Mouse (Mus musculus) bone marrow macrophage, adult 2 months (primary cell): ENCODE results near the gene L3mbtl1. TPM values are rescaled to one million over a fixed set of nuclear protein-coding genes. Genes with fewer than 3 reads are reported as not detected.
"Not testable (repeated sequence)": the region's sequence is repeated elsewhere in the genome, so short reads cannot be mapped to it uniquely, and the experiment has no call there.

ENCODE experiments used
- H3K27ac ChIP-seq: 2 replicates; pipeline ENCODE4 v1.5.1; 2012; ENCODE audit warnings: low read depth, low read length; ENCODE audit not compliant: insufficient read depth
- H3K4me1 ChIP-seq: 2 replicates; pipeline ENCODE4 v1.6.1; 2012; ENCODE audit warnings: low read length; ENCODE audit not compliant: control insufficient read depth, insufficient read depth
- H3K4me3 ChIP-seq: 2 replicates; pipeline ENCODE4 v1.5.1; 2012; ENCODE audit warnings: mild to moderate bottlenecking, low read length, moderate library complexity; ENCODE audit not compliant: insufficient read depth
- CTCF ChIP-seq: IDR thresholded peaks from 2 replicates; pipeline ENCODE4 v1.5.1; 2012; ENCODE audit warnings: low read depth, mild to moderate bottlenecking, low read length, moderate library complexity
- POLR2A ChIP-seq: IDR thresholded peaks from 2 replicates; pipeline ENCODE4 v1.6.1; 2012; ENCODE audit warnings: mild to moderate bottlenecking, low read depth, low read length, borderline replicate concordance
- polyA plus RNA-seq: library from polyadenylated mRNA; stranded (reverse); fragments of >200 nt; gene quantifications from 2 replicates; pipeline ENCODE4 v1.2.4, GENCODE M21; 2012; ENCODE audit not compliant: missing spikeins, insufficient read depth, insufficient read length

Gene L3mbtl1
- not detected in 2 replicates for polyA plus RNA-seq

GRCm38 (mm10) chr2:162943148-162943846 lies at the start of gene L3mbtl1:
Gene L3mbtl1, plus strand, starts transcription at chr2:162943472.
- Histone ChIP-seq H3K4me3 (peak within 1 kb of the TSS; percentile 66), H3K27ac (no peak within 1 kb of the TSS), H3K4me1 (peaks cover 11% of the 10 kb centered on the region)
- TF ChIP-seq POLR2A (no peak), CTCF (no peak)

GRCm38 (mm10) chr2:162899256-162899655 lies 44.0 kb upstream of the L3mbtl1 start:
- H3K27ac ChIP-seq, H3K4me1 ChIP-seq, H3K4me3 ChIP-seq: not testable (repeated sequence)

GRCm38 (mm10) chr2:162899880-162900589 lies 43.2 kb upstream of the L3mbtl1 start:
- Histone ChIP-seq H3K27ac (no peak overlapping the region), H3K4me1 (no peaks in the 10 kb centered on the region), H3K4me3 (no peak overlapping the region)
- TF ChIP-seq CTCF (no peak), POLR2A (no peak)

DNA sequence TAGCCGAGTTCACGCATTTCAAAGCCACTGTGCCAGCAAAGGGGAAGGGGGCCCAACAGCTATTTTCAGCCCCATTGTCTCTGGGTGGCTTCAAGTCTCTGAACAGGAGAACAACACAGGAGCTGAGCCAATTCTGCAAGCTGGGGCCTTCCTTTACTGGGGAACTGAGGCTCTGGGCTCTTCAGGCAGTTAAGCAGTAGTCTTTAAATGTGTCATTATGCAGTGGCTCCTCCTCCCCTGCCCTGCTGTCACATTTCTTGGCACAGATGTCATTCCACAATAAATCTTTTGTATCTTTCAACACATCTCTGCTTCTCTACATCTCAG lies 42.7 kb upstream of the L3mbtl1 start:
- Histone ChIP-seq H3K4me3 (no peak overlapping the region), H3K27ac (no peak overlapping the region), H3K4me1 (no peaks in the 10 kb centered on the region)
- no peak for TF ChIP-seq POLR2A
- no peak for TF ChIP-seq CTCF

DNA sequence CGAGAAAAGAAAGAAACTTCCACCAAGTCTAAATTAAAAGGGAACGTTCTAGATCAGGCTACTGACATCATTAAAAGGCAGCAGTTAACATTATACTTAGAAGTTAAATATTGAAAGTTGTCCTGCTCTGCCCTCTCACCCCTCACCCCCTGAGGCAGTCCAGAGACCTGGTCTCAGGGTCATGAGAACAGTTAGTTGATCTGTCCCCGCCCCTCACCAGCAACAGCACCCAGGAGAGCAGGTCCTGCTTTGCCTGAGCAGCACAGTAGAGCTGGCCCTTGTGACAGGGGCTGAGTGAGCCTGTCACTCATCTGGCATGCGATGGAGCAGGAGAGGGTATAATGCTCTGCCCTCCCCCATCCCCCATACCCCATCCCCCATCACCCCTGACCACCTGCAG lies 37.4 kb upstream of the L3mbtl1 start:
- H3K4me3 ChIP-seq, result no peak overlapping the region
- no peak for TF ChIP-seq POLR2A
- TF ChIP-seq CTCF, result no peak
- H3K27ac ChIP-seq, result no peak overlapping the region
- no peaks in the 10 kb centered on the region for H3K4me1 ChIP-seq

GRCm38 (mm10) chr2:162908052-162908491 lies 35.2 kb upstream of the L3mbtl1 start:
- Histone ChIP-seq H3K27ac (no peak overlapping the region), H3K4me1 (no peaks in the 10 kb centered on the region), H3K4me3 (no peak overlapping the region)
- TF ChIP-seq POLR2A (no peak), CTCF (no peak)

- no peak overlapping the region for H3K27ac ChIP-seq
Measured at GRCm38 (mm10) chr2:162914040-162914439, 29.2 kb upstream of the L3mbtl1 start.

DNA sequence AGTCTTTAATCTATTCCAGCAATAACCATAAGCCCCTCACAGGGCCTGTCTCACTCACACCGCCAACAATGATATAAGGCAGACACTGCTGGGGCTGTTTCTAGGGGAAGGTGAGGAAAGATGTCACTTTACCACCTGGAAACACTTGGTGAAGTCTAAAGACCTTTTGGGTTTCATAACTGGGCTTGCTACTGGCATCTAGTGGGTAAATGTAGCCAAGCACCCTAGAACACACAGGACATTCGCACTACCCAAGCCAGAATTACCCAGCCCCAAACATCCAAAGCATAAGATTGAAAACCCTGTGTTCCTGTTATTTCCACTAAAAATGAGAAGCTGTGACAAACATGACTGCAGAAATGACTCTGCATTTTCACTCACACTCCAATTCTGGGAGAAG lies 28.8 kb upstream of the L3mbtl1 start:
- H3K27ac ChIP-seq, result no peak overlapping the region
- H3K4me1 ChIP-seq, result no peaks in the 10 kb centered on the region
- H3K4me3 ChIP-seq, result no peak overlapping the region
- TF ChIP-seq POLR2A (no peak), CTCF (no peak)

More at GRCm38 (mm10) chr2:162914040-162914439, 29.2 kb upstream of the L3mbtl1 start:
- H3K4me1 ChIP-seq, result no peaks in the 10 kb centered on the region
- H3K4me3 ChIP-seq, result no peak overlapping the region
- TF ChIP-seq POLR2A (no peak), CTCF (no peak)

- H3K27ac ChIP-seq, result no peak overlapping the region
- TF ChIP-seq POLR2A (no peak), CTCF (no peak)
- no peak overlapping the region for H3K4me3 ChIP-seq
- H3K4me1 ChIP-seq, result no peaks in the 10 kb centered on the region
Measured at GRCm38 (mm10) chr2:162919926-162920325, 23.3 kb upstream of the L3mbtl1 start.

- H3K27ac ChIP-seq, result no peak overlapping the region
- H3K4me3 ChIP-seq, result no peak overlapping the region
- no peaks in the 10 kb centered on the region for H3K4me1 ChIP-seq
- TF ChIP-seq POLR2A (no peak), CTCF (no peak)
Measured at GRCm38 (mm10) chr2:162922183-162922582, 21.1 kb upstream of the L3mbtl1 start.
